Mouse (Mus musculus): ENCODE data around the gene Med4. TPM values are rescaled to one million over a fixed set of nuclear protein-coding genes. Genes with fewer than 3 reads are reported as not detected.
"Not testable (repeated sequence)": the region's sequence is repeated elsewhere in the genome, so short reads cannot be mapped to it uniquely, and the experiment has no call there.

Gene Med4
- total RNA-seq, 2 experiments from 2014 or later, result 25.3 to 27.5 TPM

GRCm38 (mm10) chr14:73494122-73494521 lies 15.7 kb upstream of the Med4 start:
- intact Hi-C loops (cut with DNase I), result no loop called here
- DNase-seq (ENCODE audit: low spot score in 2 of 2), result no peak

GRCm38 (mm10) chr14:73495753-73496152 lies 14.1 kb upstream of the Med4 start:
- intact Hi-C loops (cut with DNase I), result no loop called here

GRCm38 (mm10) chr14:73501283-73501682 lies 8.5 kb upstream of the Med4 start:
- intact Hi-C loops (cut with DNase I), result loop anchor here (10.0 kb wide), 2 partner anchors 116 to 396 kb away; partner anchors contain the start of gene Itm2b
- DNase-seq (ENCODE audit: low spot score in 2 of 2), result no peak

More at GRCm38 (mm10) chr14:73495753-73496152, 14.1 kb upstream of the Med4 start:
- DNase-seq (ENCODE audit: low spot score in 2 of 2), result no peak

- intact Hi-C loops (cut with DNase I), result loop anchor here (10.0 kb wide), 2 partner anchors 117 to 397 kb away; partner anchors contain the start of gene Itm2b
- no peak for DNase-seq (ENCODE audit: low spot score in 2 of 2)
Measured at GRCm38 (mm10) chr14:73501721-73502120, 8.1 kb upstream of the Med4 start.

GRCm38 (mm10) chr14:73502591-73503184 lies 7.1 kb upstream of the Med4 start:
- intact Hi-C loops (cut with DNase I), result loop anchor here (10.0 kb wide), 2 partner anchors 118 to 398 kb away; partner anchors contain the start of gene Itm2b
- DNase-seq (ENCODE audit: low spot score in 2 of 2), result peak; percentile 45 to 53

- DNase-seq (ENCODE audit: low spot score in 2 of 2), result no peak
- intact Hi-C loops (cut with DNase I), result loop anchor here (10.0 kb wide), 2 partner anchors 119 to 399 kb away; partner anchors contain the start of gene Itm2b
Measured at GRCm38 (mm10) chr14:73503237-73503933, 6.4 kb upstream of the Med4 start.

- no peak for DNase-seq (ENCODE audit: low spot score in 2 of 2)
- intact Hi-C loops (cut with DNase I), result loop anchor here (10.0 kb wide), 2 partner anchors 121 to 401 kb away; partner anchors contain the start of gene Itm2b
Measured at GRCm38 (mm10) chr14:73506283-73506682, 3.5 kb upstream of the Med4 start.

GRCm38 (mm10) chr14:73507200-73507599 lies 2.6 kb upstream of the Med4 start:
- no peak for DNase-seq (ENCODE audit: low spot score in 2 of 2)
- intact Hi-C loops (cut with DNase I), result loop anchor here (10.0 kb wide), 2 partner anchors 122 to 402 kb away; partner anchors contain the start of gene Itm2b

GRCm38 (mm10) chr14:73507702-73508376 lies 2.0 kb upstream of the Med4 start:
- intact Hi-C loops (cut with DNase I), result loop anchor here (10.0 kb wide), 2 partner anchors 123 to 403 kb away; partner anchors contain the start of gene Itm2b
- no peak for DNase-seq (ENCODE audit: low spot score in 2 of 2)

- DNase-seq (ENCODE audit: low spot score in 2 of 2), result no peak
- intact Hi-C loops (cut with DNase I), result loop anchor here (10.0 kb wide), 2 partner anchors 124 to 404 kb away; partner anchors contain the start of gene Itm2b
Measured at GRCm38 (mm10) chr14:73508630-73509395, 1.0 kb upstream of the Med4 start.

- DNase-seq (ENCODE audit: low spot score in 2 of 2), result no peak
- intact Hi-C loops (cut with DNase I), result loop anchor here (5.0 kb wide), 1 partner anchor 1183 kb away; no protein-coding TSS in a partner anchor
Measured at GRCm38 (mm10) chr14:73524136-73524535, 14.3 kb downstream of the Med4 start.

- intact Hi-C loops (cut with DNase I), result loop anchor here (5.0 kb wide), 1 partner anchor 1182 kb away; no protein-coding TSS in a partner anchor
- DNase-seq (ENCODE audit: low spot score in 2 of 2), result peak; percentile 95 to 96
Measured at GRCm38 (mm10) chr14:73524766-73525448, 15.1 kb downstream of the Med4 start, which contains the start of gene Sucla2. TSS of gene Sucla2 (plus strand) at chr14:73525319.

- intact Hi-C loops (cut with DNase I); DNase-seq (ENCODE audit: low spot score in 2 of 2): not testable (repeated sequence)
Measured at GRCm38 (mm10) chr14:73528661-73529060, 18.8 kb downstream of the Med4 start.

- no peak for DNase-seq (ENCODE audit: low spot score in 2 of 2)
- intact Hi-C loops (cut with DNase I), result no loop called here
Measured at GRCm38 (mm10) chr14:73533755-73534465, 24.1 kb downstream of the Med4 start.

- DNase-seq (ENCODE audit: low spot score in 2 of 2), result no peak
- intact Hi-C loops (cut with DNase I), result no loop called here
Measured at GRCm38 (mm10) chr14:73535641-73536040, 25.8 kb downstream of the Med4 start.

- no peak for DNase-seq (ENCODE audit: low spot score in 2 of 2)
- intact Hi-C loops (cut with DNase I), result no loop called here
Measured at GRCm38 (mm10) chr14:73543781-73544180, 34.0 kb downstream of the Med4 start.

GRCm38 (mm10) chr14:73547034-73547433 lies 37.2 kb downstream of the Med4 start:
- intact Hi-C loops (cut with DNase I), result no loop called here
- DNase-seq (ENCODE audit: low spot score in 2 of 2), result no peak

- intact Hi-C loops (cut with DNase I), result no loop called here
- no peak for DNase-seq (ENCODE audit: low spot score in 2 of 2)
Measured at GRCm38 (mm10) chr14:73548051-73548450, 38.2 kb downstream of the Med4 start, which contains the start of gene Nudt15. TSS of gene Nudt15 (minus strand) at chr14:73548242.

All from left cerebral cortex, postnatal 14 days (tissue).